Mouse (Mus musculus): ENCODE measurements around the gene Hpcal4.
"Not testable (repeated sequence)": the region's sequence is repeated elsewhere in the genome, so short reads cannot be mapped to it uniquely, and the experiment has no call there.

Gene Hpcal4

DNA sequence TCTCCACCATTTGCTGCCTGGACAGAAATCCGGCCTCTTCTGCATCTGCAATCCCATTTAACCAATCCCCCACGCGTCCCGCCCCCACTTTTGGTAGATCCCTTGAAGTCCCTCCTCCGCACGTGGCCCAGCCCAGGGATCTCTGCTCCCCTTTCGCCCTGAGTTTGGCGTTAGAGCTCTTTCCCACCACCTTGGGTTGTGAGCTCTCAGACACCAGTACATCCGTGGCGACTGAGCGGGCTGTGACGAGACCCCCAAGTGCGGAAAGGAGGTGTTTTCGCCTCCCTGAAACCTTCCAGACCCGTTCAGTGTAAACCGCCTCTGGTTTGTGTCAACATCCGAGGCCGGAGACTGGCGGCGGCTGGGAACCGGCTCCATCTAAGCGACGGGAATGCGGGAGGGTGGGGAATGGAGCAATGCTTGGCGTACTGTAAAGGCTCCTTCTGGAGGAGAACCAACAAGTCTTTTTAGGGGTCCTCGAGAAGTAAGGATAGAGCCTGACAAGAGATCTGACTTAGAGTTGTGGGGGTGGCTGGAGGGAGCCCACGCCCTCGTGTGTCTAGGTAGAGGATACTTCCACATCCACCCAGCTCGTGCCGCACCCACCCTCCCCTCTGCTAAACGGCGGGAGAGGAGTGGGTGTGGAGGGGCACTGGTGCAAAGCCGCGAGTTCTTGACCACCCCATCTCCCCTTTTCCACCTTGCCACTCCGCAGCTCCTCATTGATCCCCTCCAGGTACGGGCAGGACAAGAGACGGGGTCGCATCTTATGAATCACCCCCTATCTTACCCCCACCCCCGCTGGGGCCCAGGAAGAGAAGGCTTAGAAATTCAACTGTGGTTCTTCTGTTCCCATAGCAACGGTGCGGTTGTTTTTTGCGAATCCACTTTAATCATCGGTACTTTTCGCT is at the start of gene Hpcal4:
Gene Hpcal4 (plus strand): TSS at position 900 of the 911 bp plus-strand sequence.
- no peak for DNase-seq (ENCODE audit: extremely low read depth, low read depth)

DNA sequence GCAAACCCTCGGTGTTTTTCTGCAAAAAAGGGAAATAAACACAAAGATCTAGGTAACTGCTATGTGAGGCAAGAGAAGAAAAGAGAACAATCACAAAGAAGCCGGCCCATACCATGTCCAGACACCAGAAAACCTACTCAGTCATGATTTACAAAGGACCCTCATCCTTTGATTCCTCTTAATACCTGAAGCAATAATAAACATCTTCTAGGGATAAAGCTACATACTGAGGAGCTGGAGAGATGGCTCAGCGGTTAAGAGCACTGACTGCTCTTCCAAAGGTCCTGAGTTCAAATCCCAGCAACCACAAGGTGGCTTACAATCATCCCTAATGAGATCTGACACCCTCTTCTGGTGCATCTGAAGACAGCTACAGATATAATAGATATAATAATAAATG is 45.5 kb upstream of the Hpcal4 start:
- no peak for DNase-seq (ENCODE audit: extremely low read depth, low read depth)

GRCm38 (mm10) chr4:123139513-123140154 is 43.4 kb upstream of the Hpcal4 start, which contains the start of gene Ppie:
Ppie (minus strand) TSS chr4:123139951.
- DNase-seq (ENCODE audit: extremely low read depth, low read depth) = peak; percentile 80

- DNase-seq (ENCODE audit: extremely low read depth, low read depth) = no peak
These were observed 35.4 kb upstream of the Hpcal4 start for GRCm38 (mm10) chr4:123147446-123148150.

- DNase-seq (ENCODE audit: extremely low read depth, low read depth) = no peak
These were observed 31.0 kb upstream of the Hpcal4 start for GRCm38 (mm10) chr4:123152003-123152402.

GRCm38 (mm10) chr4:123152976-123153375 is 30.1 kb upstream of the Hpcal4 start:
- no peak for DNase-seq (ENCODE audit: extremely low read depth, low read depth)

DNA sequence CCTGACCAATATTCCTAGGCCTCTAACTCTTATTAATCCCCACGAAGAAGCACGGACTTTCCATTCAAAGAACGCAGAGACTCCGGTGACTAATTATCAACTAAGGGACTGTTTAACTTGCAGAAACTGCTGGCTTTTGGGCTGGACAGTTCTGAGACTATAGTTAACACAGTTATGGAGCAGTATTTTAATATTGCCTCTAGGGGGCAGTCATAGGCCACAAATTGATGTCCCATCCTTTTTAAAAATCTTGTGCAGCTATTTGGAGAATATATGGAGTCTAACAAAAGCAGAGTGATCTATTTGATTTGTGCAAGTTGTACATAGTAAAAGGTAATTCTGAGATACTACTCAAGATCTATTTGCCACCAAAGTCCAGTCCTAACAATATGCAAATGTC is 28.0 kb upstream of the Hpcal4 start:
- DNase-seq (ENCODE audit: extremely low read depth, low read depth) = peak; percentile 42

- no peak for DNase-seq (ENCODE audit: extremely low read depth, low read depth)
These were observed 27.6 kb upstream of the Hpcal4 start for GRCm38 (mm10) chr4:123155427-123155826.

- no peak for DNase-seq (ENCODE audit: extremely low read depth, low read depth)
These were observed 27.2 kb upstream of the Hpcal4 start for GRCm38 (mm10) chr4:123155840-123156239.

- no peak for DNase-seq (ENCODE audit: extremely low read depth, low read depth)
These were observed 22.5 kb upstream of the Hpcal4 start for GRCm38 (mm10) chr4:123160571-123160970.

- DNase-seq (ENCODE audit: extremely low read depth, low read depth) = not testable (repeated sequence)
These were observed 21.8 kb upstream of the Hpcal4 start for GRCm38 (mm10) chr4:123161251-123161650.

DNA sequence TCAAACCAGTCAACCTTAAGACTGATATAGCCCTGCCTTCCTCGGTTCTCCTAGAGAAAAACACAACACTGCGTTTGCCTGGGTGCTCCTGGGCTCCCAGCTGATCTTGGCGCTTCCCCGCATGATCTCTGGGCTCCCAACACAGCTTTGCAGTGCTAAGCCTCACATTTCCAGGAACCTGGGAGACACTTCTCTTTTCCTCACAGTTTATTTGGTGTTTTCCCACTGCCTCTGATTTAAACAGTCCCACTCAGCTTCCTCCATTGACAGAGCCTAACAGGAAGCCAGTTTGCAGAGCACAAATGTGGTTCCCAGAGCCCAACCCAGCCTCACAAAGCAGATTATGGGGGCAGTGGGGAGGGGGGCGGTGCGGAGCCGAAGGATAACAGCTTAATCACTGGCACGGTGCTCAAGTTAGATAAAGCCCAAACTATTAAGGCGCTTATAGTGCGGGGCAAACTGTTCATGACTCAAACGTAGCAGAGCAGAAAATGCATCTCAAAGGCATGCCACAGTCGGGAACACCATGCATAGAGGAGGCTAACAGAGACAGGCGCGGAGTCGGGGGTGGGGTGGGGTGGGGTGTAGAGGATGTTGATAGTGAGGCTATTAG is 20.6 kb upstream of the Hpcal4 start:
- peak; percentile 32 for DNase-seq (ENCODE audit: extremely low read depth, low read depth)

- DNase-seq (ENCODE audit: extremely low read depth, low read depth) = no peak
These were observed 18.9 kb upstream of the Hpcal4 start for GRCm38 (mm10) chr4:123164157-123164556.

DNA sequence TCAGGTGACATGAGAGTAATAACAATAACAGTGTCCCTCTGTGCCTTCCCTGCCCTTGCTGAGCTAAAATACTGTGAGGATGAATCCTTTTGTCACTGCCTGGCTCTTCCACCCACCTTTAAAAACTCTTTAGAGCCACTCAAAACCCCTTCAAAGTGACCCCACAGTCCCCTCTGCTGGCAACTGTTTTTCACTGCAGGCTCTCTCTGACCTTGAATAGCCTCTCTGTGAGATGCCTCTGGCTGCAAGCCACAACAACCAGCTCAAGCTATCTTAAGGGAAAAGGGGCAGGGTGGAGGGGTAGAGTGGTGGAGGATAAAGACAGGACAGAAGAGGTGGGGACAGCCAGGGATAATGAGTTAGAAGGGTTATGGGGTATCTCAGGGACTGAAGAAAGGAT is 11.2 kb upstream of the Hpcal4 start:
- DNase-seq (ENCODE audit: extremely low read depth, low read depth) = no peak

- DNase-seq (ENCODE audit: extremely low read depth, low read depth) = no peak
These were observed 421 bp downstream of the Hpcal4 start for GRCm38 (mm10) chr4:123183239-123184056.

DNA sequence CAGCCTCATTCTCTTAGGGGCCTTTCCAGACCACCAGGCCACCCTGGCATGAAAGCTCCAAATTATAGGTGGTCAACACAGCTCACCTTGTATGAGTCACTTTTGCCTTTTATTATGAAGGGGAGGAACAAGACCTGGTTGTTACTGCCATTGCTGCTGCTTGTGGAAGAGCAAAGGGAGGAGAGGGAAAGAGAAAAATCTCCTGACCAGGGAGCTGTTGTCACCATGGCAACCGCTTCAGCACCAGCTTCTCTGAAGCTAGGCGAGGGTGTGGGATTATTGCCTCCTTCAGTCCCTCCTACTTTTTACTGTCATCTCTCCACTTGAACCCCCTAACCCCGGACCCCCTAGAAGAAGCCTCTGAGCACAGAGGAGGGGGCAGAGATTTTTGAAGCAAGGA is 1.8 kb downstream of the Hpcal4 start:
- no peak for DNase-seq (ENCODE audit: extremely low read depth, low read depth)

DNA sequence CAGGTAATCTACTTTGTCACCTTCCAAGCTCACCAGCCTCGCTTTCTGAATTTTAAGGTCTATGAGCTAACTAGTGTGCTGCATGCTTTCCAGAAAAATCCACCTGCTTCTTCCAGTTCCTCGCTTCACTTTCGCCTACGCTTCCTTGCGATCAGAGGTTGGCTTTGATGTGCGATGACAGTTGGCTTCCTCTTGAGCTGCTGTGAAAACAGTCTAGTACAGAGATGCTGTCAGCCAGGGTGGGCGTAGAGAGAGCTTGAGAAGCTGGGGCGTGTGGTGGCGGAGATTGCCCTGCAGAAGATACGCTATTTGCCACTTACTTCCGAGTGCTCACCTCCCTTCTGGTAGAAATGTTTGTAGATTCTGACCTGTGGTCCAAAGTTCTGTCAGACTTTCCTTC is 9.3 kb downstream of the Hpcal4 start:
- DNase-seq (ENCODE audit: extremely low read depth, low read depth) = no peak

DNA sequence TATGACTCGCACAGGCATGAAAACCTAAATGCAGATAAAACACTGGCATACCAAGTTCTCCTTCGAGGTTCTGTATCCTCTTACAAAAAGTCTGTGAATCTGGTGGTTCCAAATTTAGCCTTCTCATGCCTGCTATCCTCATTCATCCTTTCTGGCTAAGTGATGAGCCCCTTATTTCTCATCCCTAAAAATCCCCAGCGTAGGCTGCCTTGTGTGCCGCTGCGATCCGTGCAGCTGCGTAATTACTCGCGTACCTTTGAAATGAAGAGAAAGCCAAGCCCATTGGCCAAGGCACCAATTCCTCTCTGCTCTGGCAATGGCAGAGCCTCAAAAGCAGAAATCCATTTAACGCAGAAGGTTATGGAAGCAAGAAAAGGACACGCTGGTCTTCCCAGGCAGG is 10.8 kb downstream of the Hpcal4 start:
- DNase-seq (ENCODE audit: extremely low read depth, low read depth) = no peak

DNA sequence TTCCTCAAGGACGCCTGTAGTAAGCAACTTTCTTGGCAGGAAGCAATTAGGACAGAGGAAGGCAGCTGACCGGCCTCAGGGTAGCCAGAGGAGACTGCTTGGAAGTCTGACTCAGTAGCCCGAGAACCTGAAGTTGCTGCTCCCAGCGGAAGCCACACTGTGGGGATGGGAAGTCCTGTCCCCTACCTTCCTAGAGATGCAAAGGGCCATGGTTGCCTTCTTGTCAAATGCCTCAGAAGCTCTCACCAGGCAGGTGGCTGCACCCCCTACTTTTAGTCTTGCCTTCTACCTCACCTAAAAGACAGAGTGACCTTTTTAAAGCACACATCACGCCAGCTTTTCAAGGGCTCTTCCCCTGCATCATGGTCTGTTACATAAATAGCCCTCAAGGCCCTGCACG is 13.7 kb downstream of the Hpcal4 start:
- DNase-seq (ENCODE audit: extremely low read depth, low read depth) = no peak

DNA sequence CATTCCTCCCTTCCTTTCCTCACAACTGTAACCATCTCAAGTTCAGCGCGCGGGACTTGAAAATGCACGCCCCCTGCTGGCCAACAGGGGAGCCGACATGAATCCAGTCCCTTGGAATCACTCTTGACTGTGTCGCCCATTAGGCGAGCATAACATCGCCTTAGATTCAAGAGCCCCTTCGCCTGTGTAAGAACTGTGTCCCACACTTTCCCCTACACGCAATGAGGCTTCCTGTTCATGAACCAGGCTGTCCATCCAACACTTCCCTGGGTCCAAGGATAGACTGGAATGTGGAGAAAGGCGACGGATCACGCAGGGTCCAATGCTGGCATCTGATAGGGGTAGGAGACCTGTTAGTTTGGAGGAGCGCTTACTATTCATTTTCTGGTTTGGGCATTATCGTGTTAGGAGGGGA is 17.8 kb downstream of the Hpcal4 start:
- peak; percentile 24 for DNase-seq (ENCODE audit: extremely low read depth, low read depth)

All from MEL-GATA-1-ER (cell line).